Mouse (Mus musculus): ENCODE results near the gene Foxp2.

DNA sequence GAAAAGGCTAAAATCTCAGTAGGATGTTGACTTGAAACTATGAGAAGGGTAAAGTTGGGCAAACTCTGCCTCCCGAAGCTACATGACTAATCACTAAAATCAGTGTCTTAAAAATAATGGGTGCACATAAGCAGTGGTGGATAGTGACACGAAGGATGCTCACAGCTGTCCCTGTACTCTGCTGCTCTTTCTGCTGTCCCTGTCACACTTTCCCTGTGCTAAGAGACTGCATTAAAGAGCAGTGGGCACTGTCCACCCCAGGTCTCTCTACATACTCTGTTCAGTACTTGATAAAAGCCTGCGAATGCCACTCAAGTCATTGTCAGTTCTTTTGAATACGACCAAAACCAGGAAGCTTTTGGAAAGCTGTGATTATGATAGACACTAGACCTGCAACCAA is 469.7 kb downstream of the Foxp2 start:
- TF ChIP-seq POLR2A (IDR thresholded peaks at IDR 0.05; ENCODE audit: low read depth, low read length) (no peak), CTCF (IDR thresholded peaks at IDR 0.05; ENCODE audit: borderline replicate concordance, insufficient read depth, low read length) (no peak)

Data from embryonic fibroblast, embryonic 13.5 days (primary cell).